Mouse (Mus musculus) frontal cortex, postnatal 25 days (tissue): ENCODE measurements around the gene Arid3b.
"Not testable (repeated sequence)": the region's sequence is repeated elsewhere in the genome, so short reads cannot be mapped to it uniquely, and the experiment has no call there.

ENCODE experiments used
- DNase-seq, 2 experiments: peaks; one replicate each; pipeline ENCODE4 v3.0.0; 2022; ENCODE audit warnings: low spot score in 2 of 2

The Arid3b gene

GRCm38 (mm10) chr9:57836581-57837170 is at the start of gene Arid3b:
TSS of gene Arid3b (minus strand) at chr9:57836793.
- DNase-seq = peak; percentile 64 to 79

- DNase-seq = no peak
These were observed 46.8 kb upstream of the Arid3b start for GRCm38 (mm10) chr9:57883413-57883812.

- DNase-seq = not testable (repeated sequence)
These were observed 45.2 kb upstream of the Arid3b start for GRCm38 (mm10) chr9:57881781-57882180.

GRCm38 (mm10) chr9:57880278-57880677 is 43.7 kb upstream of the Arid3b start:
- no peak for DNase-seq

GRCm38 (mm10) chr9:57879213-57879612 is 42.6 kb upstream of the Arid3b start:
- no peak for DNase-seq

GRCm38 (mm10) chr9:57874994-57875393 is 38.4 kb upstream of the Arid3b start:
- DNase-seq = no peak

- DNase-seq = no peak
These were observed 37.5 kb upstream of the Arid3b start for GRCm38 (mm10) chr9:57874134-57874533.

- no peak for DNase-seq
These were observed 33.8 kb upstream of the Arid3b start for GRCm38 (mm10) chr9:57870273-57870816.

GRCm38 (mm10) chr9:57868767-57869166 is 32.2 kb upstream of the Arid3b start:
- DNase-seq = no peak

- no peak for DNase-seq
These were observed 31.3 kb upstream of the Arid3b start for GRCm38 (mm10) chr9:57867880-57868279.

GRCm38 (mm10) chr9:57867236-57867635 is 30.6 kb upstream of the Arid3b start:
- DNase-seq = peak in 1 of 2 experiments; percentile 3

- DNase-seq = no peak
These were observed 29.9 kb upstream of the Arid3b start for GRCm38 (mm10) chr9:57866530-57866929.

- DNase-seq = no peak
These were observed 27.7 kb upstream of the Arid3b start for GRCm38 (mm10) chr9:57864336-57864735.

GRCm38 (mm10) chr9:57861951-57862471 is 25.4 kb upstream of the Arid3b start:
- peak; percentile 25 to 55 for DNase-seq

GRCm38 (mm10) chr9:57856456-57856855 is 19.9 kb upstream of the Arid3b start:
- DNase-seq = no peak

GRCm38 (mm10) chr9:57854280-57854679 is 17.7 kb upstream of the Arid3b start:
- DNase-seq = no peak

GRCm38 (mm10) chr9:57839032-57839431 is 2.4 kb upstream of the Arid3b start:
- no peak for DNase-seq

GRCm38 (mm10) chr9:57835841-57836514 is 615 bp downstream of the Arid3b start:
- no peak for DNase-seq

- DNase-seq = no peak
These were observed 1.8 kb downstream of the Arid3b start for GRCm38 (mm10) chr9:57834629-57835417.

GRCm38 (mm10) chr9:57833762-57834471 is 2.7 kb downstream of the Arid3b start:
- DNase-seq = no peak

GRCm38 (mm10) chr9:57831267-57832082 is 5.1 kb downstream of the Arid3b start:
- peak; percentile 77 to 91 for DNase-seq
